8 mouse cellular contexts compared by ENCODE assay signal in genomic region chr11:87596492-87596891, GRCm38 (mm10). TPM values are rescaled to one million over a fixed set of nuclear protein-coding genes. Genes with fewer than 3 reads are reported as not detected.
DNase-seq lines count a peak whose midpoint lies in the region; ATAC-seq lines count a peak whose summit lies in the region.
"Had no signal": no experiment of that assay in that cellular context is flagged by ENCODE, and none has a peak within 500 bp of the region (broad histone marks: within the 10 kb centered on the region; RNA-seq: fewer than 3 reads in every experiment).

No protein-coding gene starts in this region.

- no peaks in the 10 kb centered on the region for H3K27me3 ChIP-seq in lung, embryonic 15.5 days
- H3K27me3 ChIP-seq in forebrain, embryonic 13.5 days = no peaks in the 10 kb centered on the region
- no peaks in the 10 kb centered on the region for H3K27me3 ChIP-seq in limb, embryonic 13.5 days
- no peaks in the 10 kb centered on the region for H3K27me3 ChIP-seq in stomach, embryonic 14.5 days (ENCODE audit: control insufficient read depth, insufficient read depth, low read length)

- H3K4me2 ChIP-seq in lung, embryonic 15.5 days = peak overlapping the region; percentile 94
- peak overlapping the region; percentile 82 for H3K4me2 ChIP-seq in forebrain, embryonic 13.5 days
- peak overlapping the region; percentile 95 for H3K4me2 ChIP-seq in limb, embryonic 13.5 days (replicated peaks)
- peak overlapping the region; percentile 90 for H3K4me2 ChIP-seq in stomach, embryonic 14.5 days (replicated peaks; ENCODE audit: low read depth, low read length)

- H3K9ac ChIP-seq in lung, embryonic 15.5 days = peak overlapping the region; percentile 84; the same call in 1 of the 2 replicates
- peak overlapping the region; percentile 98 for H3K9ac ChIP-seq in forebrain, embryonic 13.5 days
- H3K9ac ChIP-seq in limb, embryonic 13.5 days = peak overlapping the region; percentile 97
- no peak overlapping the region for H3K9ac ChIP-seq in stomach, embryonic 14.5 days (replicated peaks; ENCODE audit: low read depth, low read length)

- peaks cover 41% of the 10 kb centered on the region for H3K4me1 ChIP-seq in lung, embryonic 15.5 days
- peaks cover 50% of the 10 kb centered on the region for H3K4me1 ChIP-seq in forebrain, embryonic 13.5 days
- H3K4me1 ChIP-seq in limb, embryonic 13.5 days = peaks cover 44% of the 10 kb centered on the region
- H3K4me1 ChIP-seq in stomach, embryonic 14.5 days (ENCODE audit: control insufficient read depth, insufficient read depth, low read length) = peaks cover 18% of the 10 kb centered on the region

- 0 out of 2 replicates have a peak overlapping the region, but pooled peaks have one; percentile 16 for H3K27ac ChIP-seq in lung, embryonic 15.5 days
- H3K27ac ChIP-seq in forebrain, embryonic 13.5 days = peak overlapping the region; percentile 94
- no peak overlapping the region; the same call in 1 of the 2 replicates for H3K27ac ChIP-seq in limb, embryonic 13.5 days
- no peak overlapping the region for H3K27ac ChIP-seq in stomach, embryonic 14.5 days (ENCODE audit: low read length)

- no peak for ATAC-seq in lung, embryonic 15.5 days (ENCODE audit: borderline replicate concordance, extremely low read depth, low FRiP score, low TSS enrichment)
- no peak for ATAC-seq in forebrain, embryonic 13.5 days
- no peak for ATAC-seq in limb, embryonic 13.5 days (ENCODE audit: low FRiP score, low read depth)
- no peak for ATAC-seq in stomach, embryonic 14.5 days (ENCODE audit: insufficient number of reproducible peaks, insufficient read depth, low FRiP score, low read depth)

- no peak for DNase-seq in lung, postnatal 10 days
- DNase-seq in right cerebral cortex, postnatal 10 days (ENCODE audit: low spot score in 2 of 2) = no peak
- no peak for DNase-seq in urinary bladder, postnatal 36 days (ENCODE audit: low spot score in 2 of 2)
- DNase-seq: lung, postnatal 14 days had no signal

- peak overlapping the region; percentile 66; the same call in 1 of the 2 replicates for H3K4me3 ChIP-seq in lung, embryonic 15.5 days
- peak overlapping the region; percentile 89 for H3K4me3 ChIP-seq in forebrain, embryonic 13.5 days
- peak overlapping the region; percentile 88 for H3K4me3 ChIP-seq in limb, embryonic 13.5 days
- H3K4me3 ChIP-seq in stomach, embryonic 14.5 days (ENCODE audit: low read depth, low read length) = peak overlapping the region; percentile 56

- WGBS in lung, embryonic 15.5 days = 28% methylated on average over 2 of the region's 2 CpGs
- WGBS in forebrain, embryonic 13.5 days = 12% methylated on average over 2 of the region's 2 CpGs
- WGBS in limb, embryonic 13.5 days = 38% methylated on average over 2 of the region's 2 CpGs
- 19% methylated on average over 2 of the region's 2 CpGs for WGBS in stomach, embryonic 14.5 days

- no peaks in the 10 kb centered on the region for H3K9me3 ChIP-seq in lung, embryonic 15.5 days
- H3K9me3 ChIP-seq in forebrain, embryonic 13.5 days (replicated peaks) = no peaks in the 10 kb centered on the region
- no peaks in the 10 kb centered on the region for H3K9me3 ChIP-seq in limb, embryonic 13.5 days
- H3K9me3 ChIP-seq in stomach, embryonic 14.5 days (ENCODE audit: control insufficient read depth, low read depth, low read length) = no peaks in the 10 kb centered on the region

- H3K36me3 ChIP-seq in lung, embryonic 15.5 days = peaks cover 55% of the 10 kb centered on the region
- peaks cover 50% of the 10 kb centered on the region for H3K36me3 ChIP-seq in forebrain, embryonic 13.5 days (ENCODE audit: poor library complexity, severe bottlenecking)
- peaks cover 53% of the 10 kb centered on the region for H3K36me3 ChIP-seq in limb, embryonic 13.5 days
- peaks cover 40% of the 10 kb centered on the region for H3K36me3 ChIP-seq in stomach, embryonic 14.5 days (ENCODE audit: control insufficient read depth, insufficient read depth, low read length)

RNA-seq across cellular contexts. Expression of gene Mtmr4, which starts 4.5 kb away (rescaled TPM):
- 34.8 and 34.9 TPM in 2 replicates for polyA plus RNA-seq in lung, embryonic 15.5 days (2015; fragmentation: Nextera tagmentation; extraction: Ambion mirVana)
- polyA plus RNA-seq in forebrain, embryonic 13.5 days (2015; fragmentation: Nextera tagmentation; extraction: Ambion mirVana) = 49.2 and 54.6 TPM in 2 replicates
- 31.1 and 38.9 TPM in 2 replicates for polyA plus RNA-seq in limb, embryonic 13.5 days (2015; fragmentation: Nextera tagmentation; extraction: Ambion mirVana)
- 30.5 and 32.0 TPM in 2 replicates for polyA plus RNA-seq in stomach, embryonic 14.5 days (2014; fragmentation: Nextera tagmentation; extraction: Ambion mirVana)

RNA-seq across cellular contexts. Expression of gene Hsf5, which starts 20.5 kb away (rescaled TPM):
- 0.15 and 0.21 TPM in 2 replicates for polyA plus RNA-seq in lung, embryonic 15.5 days (2015; fragmentation: Nextera tagmentation; extraction: Ambion mirVana)
- polyA plus RNA-seq in forebrain, embryonic 13.5 days (2015; fragmentation: Nextera tagmentation; extraction: Ambion mirVana) = 0.27 and 0.53 TPM in 2 replicates
- 0.29 and 0.42 TPM in 2 replicates for polyA plus RNA-seq in limb, embryonic 13.5 days (2015; fragmentation: Nextera tagmentation; extraction: Ambion mirVana)
- polyA plus RNA-seq in stomach, embryonic 14.5 days (2014; fragmentation: Nextera tagmentation; extraction: Ambion mirVana) = 0.21 and 0.41 TPM in 2 replicates

RNA-seq across cellular contexts. Expression of gene Sept4, which starts 27.8 kb away (rescaled TPM):
- 76.8 and 85.6 TPM in 2 replicates for polyA plus RNA-seq in lung, embryonic 15.5 days (2015; fragmentation: Nextera tagmentation; extraction: Ambion mirVana)
- 12.0 and 13.4 TPM in 2 replicates for polyA plus RNA-seq in forebrain, embryonic 13.5 days (2015; fragmentation: Nextera tagmentation; extraction: Ambion mirVana)
- 21.2 and 23.3 TPM in 2 replicates for polyA plus RNA-seq in limb, embryonic 13.5 days (2015; fragmentation: Nextera tagmentation; extraction: Ambion mirVana)
- 15.7 and 15.8 TPM in 2 replicates for polyA plus RNA-seq in stomach, embryonic 14.5 days (2014; fragmentation: Nextera tagmentation; extraction: Ambion mirVana)

RNA-seq across cellular contexts. Expression of gene Gm11492, which starts 30.0 kb away (rescaled TPM):
- polyA plus RNA-seq in lung, embryonic 15.5 days (2015; fragmentation: Nextera tagmentation; extraction: Ambion mirVana) = not detected in 2 replicates
- not detected in 2 replicates for polyA plus RNA-seq in forebrain, embryonic 13.5 days (2015; fragmentation: Nextera tagmentation; extraction: Ambion mirVana)
- not detected in 2 replicates for polyA plus RNA-seq in limb, embryonic 13.5 days (2015; fragmentation: Nextera tagmentation; extraction: Ambion mirVana)
- not detected in 2 replicates for polyA plus RNA-seq in stomach, embryonic 14.5 days (2014; fragmentation: Nextera tagmentation; extraction: Ambion mirVana)

Comparison
In these comparisons a context has a peak if more than half of its experiments do, and no peak if none do; other contexts are left out.
1. H3K27ac ChIP-seq: peak in lung, embryonic 15.5 days (single experiment) and forebrain, embryonic 13.5 days (single experiment); none in limb, embryonic 13.5 days (single experiment) and stomach, embryonic 14.5 days (single experiment).
2. Peak in every context shown above with its lines, with median percentiles within 50 percentile points of each other: H3K4me2 ChIP-seq and H3K4me3 ChIP-seq.